Mouse (Mus musculus): ENCODE data around the gene Tchhl1.
"Not testable (repeated sequence)": the region's sequence is repeated elsewhere in the genome, so short reads cannot be mapped to it uniquely, and the experiment has no call there.

Tchhl1 gene

GRCm38 (mm10) chr3:93468561-93468960 is at the start of gene Tchhl1:
Gene Tchhl1 (plus strand): TSS chr3:93468754.
- peak in 1 of 2 experiments; percentile 24 for DNase-seq

GRCm38 (mm10) chr3:93431673-93432072 is 36.9 kb upstream of the Tchhl1 start:
- no peak for DNase-seq

GRCm38 (mm10) chr3:93442030-93442429 is 26.5 kb upstream of the Tchhl1 start, which contains the start of gene Tchh:
Gene Tchh (plus strand): TSS chr3:93442330.
- DNase-seq, result no peak

- peak in 1 of 2 experiments; percentile 25 for DNase-seq
Observed at GRCm38 (mm10) chr3:93443501-93444101, 25.0 kb upstream of the Tchhl1 start.

- DNase-seq, result peak; percentile 54 to 73
Observed at GRCm38 (mm10) chr3:93444343-93445164, 24.0 kb upstream of the Tchhl1 start.

GRCm38 (mm10) chr3:93445165-93445705 is 23.3 kb upstream of the Tchhl1 start:
- DNase-seq, result peak in 1 of 2 experiments; percentile 59

- peak in 1 of 2 experiments; percentile 16 for DNase-seq
Observed at GRCm38 (mm10) chr3:93446128-93446755, 22.3 kb upstream of the Tchhl1 start.

GRCm38 (mm10) chr3:93446756-93447137 is 21.8 kb upstream of the Tchhl1 start:
- DNase-seq, result not testable (repeated sequence)

GRCm38 (mm10) chr3:93447138-93447841 is 21.3 kb upstream of the Tchhl1 start:
- peak; percentile 72 to 76 for DNase-seq

- DNase-seq, result no peak
Observed at GRCm38 (mm10) chr3:93466556-93466955, 2.0 kb upstream of the Tchhl1 start.

GRCm38 (mm10) chr3:93467130-93467529 is 1.4 kb upstream of the Tchhl1 start:
- no peak for DNase-seq

GRCm38 (mm10) chr3:93469629-93470028 is 1.1 kb downstream of the Tchhl1 start:
- peak; percentile 42 to 86 for DNase-seq

- DNase-seq, result no peak
Observed at GRCm38 (mm10) chr3:93480053-93480452, 11.5 kb downstream of the Tchhl1 start.

- DNase-seq, result no peak
Observed at GRCm38 (mm10) chr3:93481982-93482616, 13.5 kb downstream of the Tchhl1 start.

GRCm38 (mm10) chr3:93485611-93486010 is 17.1 kb downstream of the Tchhl1 start:
- DNase-seq, result no peak

GRCm38 (mm10) chr3:93488541-93488940 is 20.0 kb downstream of the Tchhl1 start:
- DNase-seq, result peak; percentile 28 to 30

GRCm38 (mm10) chr3:93492176-93492575 is 23.6 kb downstream of the Tchhl1 start:
- DNase-seq, result no peak

- DNase-seq, result peak; percentile 59 to 64
Observed at GRCm38 (mm10) chr3:93493992-93494391, 25.4 kb downstream of the Tchhl1 start.

- not testable (repeated sequence) for DNase-seq
Observed at GRCm38 (mm10) chr3:93494774-93495173, 26.2 kb downstream of the Tchhl1 start.

- peak; percentile 34 to 38 for DNase-seq
Observed at GRCm38 (mm10) chr3:93497131-93497530, 28.6 kb downstream of the Tchhl1 start.

- DNase-seq, result no peak
Observed at GRCm38 (mm10) chr3:93499129-93499528, 30.6 kb downstream of the Tchhl1 start.
